Mouse (Mus musculus): ENCODE results near the gene Col6a1.

DNA sequence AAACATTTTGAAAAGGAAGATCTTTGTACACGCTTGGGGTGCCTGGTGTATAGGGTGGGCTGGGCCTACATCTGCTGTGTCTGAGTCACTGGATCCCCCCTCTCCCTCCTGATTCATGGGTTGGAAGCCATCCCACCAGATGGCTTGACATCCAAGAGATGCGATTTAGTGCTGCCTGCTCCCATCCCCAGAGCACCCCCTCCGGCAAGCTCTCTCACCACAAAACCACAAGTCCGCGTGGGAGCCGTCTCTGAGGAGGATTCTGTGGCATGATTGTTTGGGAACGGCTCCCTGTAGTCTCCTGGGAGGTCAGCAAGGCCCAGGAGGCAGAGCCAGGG is 57.1 kb downstream of the Col6a1 start:
- TF ChIP-seq CTCF (IDR thresholded peaks at IDR 0.05; ENCODE audit: control insufficient read depth, insufficient read depth, insufficient replicate concordance, low read depth, low read length) = no peak
- no peak for TF ChIP-seq POLR2A (IDR thresholded peaks at IDR 0.05; ENCODE audit: control insufficient read depth, low read depth, low read length)
